Mouse (Mus musculus): ENCODE measurements around the gene Tet2.
"Not testable (repeated sequence)": the region's sequence is repeated elsewhere in the genome, so short reads cannot be mapped to it uniquely, and the experiment has no call there.

Tet2 gene

GRCm38 (mm10) chr3:133544551-133545303 is at the start of gene Tet2:
TSS of gene Tet2 (minus strand) at chr3:133545139.
- in situ Hi-C loops (cut with MboI, MseI): no loop called here

GRCm38 (mm10) chr3:133592995-133593394 is 48.1 kb upstream of the Tet2 start:
- in situ Hi-C loops (cut with MboI, MseI): not testable (repeated sequence)

DNA sequence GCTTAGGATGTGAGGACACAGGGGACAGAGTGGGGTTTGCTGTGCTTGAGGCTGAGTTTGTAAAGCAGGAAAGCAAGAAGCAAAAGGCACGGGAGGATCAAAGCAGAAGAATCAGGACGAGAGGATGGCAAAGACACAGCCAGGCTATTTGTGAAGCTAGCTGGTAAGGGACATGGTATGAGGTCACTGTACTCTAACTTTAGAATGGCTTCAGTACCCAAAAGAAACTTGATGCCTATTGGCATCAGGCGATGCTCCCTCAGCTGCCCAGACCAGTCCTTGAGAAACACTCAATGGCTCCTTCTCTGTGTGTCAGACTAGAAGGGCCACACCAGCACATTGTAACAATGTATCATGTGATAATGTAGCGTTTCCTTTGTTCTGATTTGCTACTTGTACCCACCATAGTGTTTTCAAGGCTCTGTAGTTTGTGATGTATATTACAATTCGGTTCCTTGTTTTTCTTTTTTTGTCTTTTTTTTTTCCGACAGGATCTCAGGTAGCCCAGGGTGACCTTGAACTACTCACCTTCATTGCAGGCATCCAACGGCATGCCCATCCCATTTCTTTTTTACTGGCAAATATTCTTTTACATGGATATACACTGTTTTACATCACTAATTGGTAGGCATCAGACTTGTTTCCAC is 45.7 kb upstream of the Tet2 start:
- in situ Hi-C loops (cut with MboI, MseI): no loop called here

DNA sequence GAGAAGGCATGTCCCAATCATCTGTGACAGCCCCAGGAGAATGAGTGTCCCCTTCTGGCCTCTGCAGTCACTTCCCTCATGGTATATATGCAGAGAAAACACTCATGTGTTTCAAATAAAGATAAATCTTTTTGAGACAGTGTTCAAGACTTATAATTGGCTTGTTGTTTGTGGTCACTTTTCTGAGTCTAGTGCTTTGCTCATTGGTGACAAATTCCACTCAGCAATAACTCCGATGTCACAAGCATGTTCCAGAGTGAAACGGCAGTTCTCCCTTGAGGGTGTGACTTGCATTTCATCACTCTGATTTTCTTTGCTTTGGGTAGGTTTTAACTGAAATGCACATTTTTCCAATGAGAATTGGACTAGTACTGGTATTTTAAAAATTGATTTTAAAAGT is 40.1 kb upstream of the Tet2 start:
- in situ Hi-C loops (cut with MboI, MseI): no loop called here

DNA sequence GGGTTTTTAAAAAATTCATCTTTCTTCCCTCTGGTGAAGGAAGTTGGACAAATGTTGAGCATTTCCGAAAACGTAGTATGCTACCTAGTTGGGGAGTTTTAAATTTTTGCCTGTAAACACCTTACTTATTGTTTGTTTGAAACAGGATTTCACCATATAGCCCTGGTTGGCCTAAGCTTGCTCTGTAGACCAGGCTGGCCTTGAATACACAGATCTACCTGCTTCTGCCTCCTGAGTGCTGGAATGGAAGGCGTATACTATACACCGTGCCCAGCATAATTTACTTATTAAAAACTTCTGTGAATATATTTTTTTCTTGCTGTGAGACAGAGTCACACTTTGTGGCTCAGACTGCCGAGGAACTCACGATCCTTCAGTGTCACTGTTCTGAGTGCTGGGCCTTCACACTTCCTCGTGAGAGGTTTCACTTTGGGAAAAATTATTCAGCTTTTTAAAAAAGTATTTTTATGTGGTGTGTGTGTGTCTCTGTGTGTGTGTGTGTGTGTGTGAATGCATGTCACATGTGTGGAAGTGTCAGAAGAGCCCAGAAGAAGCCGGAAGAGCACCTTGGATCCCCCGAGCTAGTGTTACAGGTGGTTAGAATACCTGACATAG is 38.6 kb upstream of the Tet2 start:
- in situ Hi-C loops (cut with MboI, MseI): no loop called here

GRCm38 (mm10) chr3:133582969-133583368 is 38.0 kb upstream of the Tet2 start:
- in situ Hi-C loops (cut with MboI, MseI): no loop called here

- in situ Hi-C loops (cut with MboI, MseI): no loop called here
Observed at GRCm38 (mm10) chr3:133582096-133582495, 37.2 kb upstream of the Tet2 start.

DNA sequence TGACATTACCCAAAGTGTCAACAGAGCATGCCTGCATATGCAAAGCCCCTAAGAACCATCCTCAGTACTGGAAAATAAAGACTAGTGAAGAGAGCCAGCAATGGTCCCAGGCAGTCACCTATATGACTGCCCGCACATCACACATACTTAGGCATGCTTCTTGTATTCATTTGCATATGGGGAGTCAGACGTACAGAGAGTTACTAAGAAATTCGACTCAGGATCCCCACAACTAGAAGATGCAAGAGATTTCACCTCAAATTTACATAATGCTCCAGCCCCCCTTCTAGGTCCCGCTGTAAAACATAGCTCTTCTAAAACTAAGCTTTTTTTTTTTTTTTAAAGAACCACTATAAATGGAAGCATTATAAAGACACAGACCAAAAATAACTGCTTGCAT is 36.6 kb upstream of the Tet2 start:
- in situ Hi-C loops (cut with MboI, MseI): no loop called here

- in situ Hi-C loops (cut with MboI, MseI): no loop called here
Observed at GRCm38 (mm10) chr3:133579671-133580070, 34.7 kb upstream of the Tet2 start.

GRCm38 (mm10) chr3:133579140-133579539 is 34.2 kb upstream of the Tet2 start:
- in situ Hi-C loops (cut with MboI, MseI): no loop called here

DNA sequence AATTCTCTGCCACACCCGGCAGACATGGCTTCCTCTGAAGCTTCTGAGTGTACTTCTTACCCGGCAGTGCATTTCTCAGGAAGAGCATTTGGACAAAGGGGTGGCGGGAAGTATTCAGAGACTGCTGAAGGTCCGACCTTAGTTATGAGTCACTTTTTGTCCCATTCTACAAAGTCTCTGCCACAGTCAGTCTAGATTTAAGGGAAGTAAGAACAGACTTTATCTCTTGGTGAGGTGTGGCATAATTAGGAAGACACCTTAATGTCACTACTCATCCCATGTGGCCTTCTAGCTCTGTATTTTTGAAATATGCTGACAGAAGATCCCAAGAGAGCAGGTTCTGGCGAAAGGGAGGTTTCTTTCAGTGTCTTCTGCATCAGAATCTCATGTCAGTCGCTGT is 30.0 kb upstream of the Tet2 start:
- in situ Hi-C loops (cut with MboI, MseI): no loop called here

GRCm38 (mm10) chr3:133571961-133572360 is 27.0 kb upstream of the Tet2 start:
- in situ Hi-C loops (cut with MboI, MseI): no loop called here

DNA sequence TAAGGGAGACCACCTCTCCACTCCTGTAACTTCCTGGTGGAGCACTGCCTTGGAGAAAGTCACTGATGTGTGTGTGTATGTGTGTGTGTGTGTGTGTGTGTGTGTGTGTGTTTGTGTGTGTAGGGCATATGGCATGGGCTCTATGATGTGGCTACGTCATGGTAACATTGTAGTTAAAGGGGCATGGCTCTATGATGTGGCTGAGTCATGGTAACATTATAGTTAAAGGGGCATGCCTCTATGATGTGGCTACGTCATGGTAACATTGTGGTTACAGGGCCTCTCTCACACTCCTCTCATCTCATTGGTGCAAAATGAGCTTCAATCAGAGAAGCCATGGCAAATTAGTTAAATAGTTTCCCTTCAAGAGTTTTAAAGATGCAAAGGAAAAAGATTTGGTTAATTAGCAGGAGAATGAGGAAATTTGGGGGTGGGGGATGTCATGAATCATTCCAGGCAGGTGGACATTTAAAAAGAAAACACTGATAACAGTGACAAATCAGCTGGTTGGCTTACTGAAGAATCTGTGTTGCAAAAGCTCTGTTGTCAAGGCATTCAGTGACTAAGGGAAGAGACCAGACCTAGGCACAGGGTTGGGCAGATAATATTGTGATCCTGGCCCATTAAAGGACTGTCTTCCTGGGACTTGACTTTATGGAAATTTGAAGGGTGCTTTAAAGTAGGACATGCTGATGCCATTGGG is 18.7 kb upstream of the Tet2 start:
- in situ Hi-C loops (cut with MboI, MseI): no loop called here

DNA sequence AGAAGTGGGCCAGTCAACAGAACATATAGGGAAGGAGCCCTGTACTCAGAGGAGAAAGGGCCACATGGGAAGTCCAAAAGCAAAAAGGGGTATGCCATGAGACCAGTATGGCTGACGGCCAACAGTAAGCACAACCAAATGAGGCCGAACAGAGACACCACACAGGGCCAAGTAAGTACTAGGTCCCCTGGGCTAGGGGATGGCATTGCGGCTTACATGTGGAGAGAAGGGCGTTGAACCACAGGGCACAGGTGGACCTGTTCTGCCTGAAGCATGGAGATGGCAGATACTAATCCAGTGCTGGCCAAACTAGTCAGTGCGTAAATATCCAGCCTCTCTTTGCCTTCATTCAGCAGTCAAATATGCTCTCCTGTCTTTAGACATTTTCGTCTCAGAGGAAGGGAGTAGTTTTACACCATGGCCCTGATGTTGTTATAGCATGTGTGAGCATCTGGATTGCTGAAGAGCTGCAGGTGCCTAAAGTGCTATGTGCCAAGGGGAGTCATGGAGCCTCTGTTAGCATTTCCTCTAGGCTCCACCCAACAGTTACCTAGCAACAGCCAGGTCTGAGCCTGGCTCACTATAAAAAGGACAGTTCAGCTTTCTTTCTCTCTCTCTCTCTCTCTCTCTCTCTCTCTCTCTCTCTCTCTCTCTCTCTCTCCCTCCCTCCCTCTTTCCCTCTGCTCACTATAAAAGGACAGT is 14.6 kb upstream of the Tet2 start:
- in situ Hi-C loops (cut with MboI, MseI): no loop called here

- in situ Hi-C loops (cut with MboI, MseI): no loop called here
Observed at GRCm38 (mm10) chr3:133557602-133558001, 12.7 kb upstream of the Tet2 start.

- in situ Hi-C loops (cut with MboI, MseI): no loop called here
Observed at GRCm38 (mm10) chr3:133557154-133557553, 12.2 kb upstream of the Tet2 start.

DNA sequence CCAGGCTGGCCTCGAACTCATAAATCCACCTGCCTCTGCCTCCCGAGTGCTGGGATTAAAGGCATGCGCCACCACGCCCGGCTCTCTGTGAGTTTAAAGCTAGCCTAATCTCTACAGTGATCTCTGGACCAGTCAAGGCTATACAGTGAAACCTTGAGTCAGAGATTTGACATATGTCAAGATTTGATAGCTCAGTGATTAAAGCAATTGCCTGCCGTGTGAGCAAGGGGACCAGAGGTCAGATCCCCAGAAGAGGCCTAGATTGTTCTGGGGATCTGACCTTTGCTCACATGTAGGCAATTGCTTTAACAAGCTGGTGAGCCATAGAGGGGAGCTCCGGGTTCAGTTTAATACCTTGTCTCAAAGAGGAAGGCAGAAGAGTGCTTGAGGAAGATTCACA is 10.4 kb upstream of the Tet2 start:
- in situ Hi-C loops (cut with MboI, MseI): no loop called here

DNA sequence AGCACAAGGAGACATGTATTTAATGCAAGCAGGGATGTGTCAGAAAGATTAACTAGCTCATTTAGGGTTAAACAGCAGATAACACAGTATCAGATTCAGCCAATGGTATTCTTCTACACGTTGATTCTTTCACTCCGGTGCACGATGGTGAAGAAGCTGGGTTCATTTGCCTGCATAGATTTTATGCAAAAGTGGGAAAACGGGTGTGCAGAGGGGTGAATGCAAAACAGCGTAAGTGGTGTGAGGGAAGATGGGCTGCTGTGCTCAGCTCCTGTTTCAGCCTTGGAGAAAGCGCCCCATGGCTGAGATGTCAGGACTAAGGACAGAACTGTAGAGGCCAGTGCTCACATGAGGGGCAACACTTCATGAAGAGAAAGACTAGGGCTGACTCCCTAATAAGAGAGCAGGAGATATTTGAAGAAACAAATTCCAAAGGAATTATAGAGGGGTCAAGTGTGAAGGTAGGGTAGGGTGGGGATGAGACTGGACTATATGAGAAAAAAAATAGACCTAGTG is 9.7 kb upstream of the Tet2 start:
- in situ Hi-C loops (cut with MboI, MseI): no loop called here

GRCm38 (mm10) chr3:133554092-133554491 is 9.2 kb upstream of the Tet2 start:
- in situ Hi-C loops (cut with MboI, MseI): no loop called here

DNA sequence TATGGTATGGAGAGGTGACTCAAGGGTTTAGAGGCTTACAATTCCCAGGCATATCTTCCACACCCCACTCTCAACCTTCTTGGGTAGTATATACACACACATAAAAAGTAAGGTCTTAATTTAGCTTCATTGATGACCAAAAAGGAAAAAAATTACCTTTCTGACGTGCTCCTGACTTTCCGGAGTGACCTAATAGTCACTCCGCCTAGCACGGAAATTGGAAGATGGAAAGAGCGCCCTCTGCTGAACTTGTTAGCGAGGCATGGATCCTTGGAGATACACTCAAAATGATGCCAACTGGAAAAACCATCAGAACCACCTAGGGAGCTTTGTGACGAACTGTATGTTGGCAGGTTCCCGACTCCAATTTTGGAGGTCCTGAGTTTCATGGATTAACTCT is 7.0 kb upstream of the Tet2 start:
- in situ Hi-C loops (cut with MboI, MseI): no loop called here

GRCm38 (mm10) chr3:133549385-133550170 is 4.6 kb upstream of the Tet2 start:
- in situ Hi-C loops (cut with MboI, MseI): no loop called here

Measured in T-helper 1 cell (primary cell).